Mouse (Mus musculus): ENCODE data around the gene Tpt1.

The Tpt1 gene

DNA sequence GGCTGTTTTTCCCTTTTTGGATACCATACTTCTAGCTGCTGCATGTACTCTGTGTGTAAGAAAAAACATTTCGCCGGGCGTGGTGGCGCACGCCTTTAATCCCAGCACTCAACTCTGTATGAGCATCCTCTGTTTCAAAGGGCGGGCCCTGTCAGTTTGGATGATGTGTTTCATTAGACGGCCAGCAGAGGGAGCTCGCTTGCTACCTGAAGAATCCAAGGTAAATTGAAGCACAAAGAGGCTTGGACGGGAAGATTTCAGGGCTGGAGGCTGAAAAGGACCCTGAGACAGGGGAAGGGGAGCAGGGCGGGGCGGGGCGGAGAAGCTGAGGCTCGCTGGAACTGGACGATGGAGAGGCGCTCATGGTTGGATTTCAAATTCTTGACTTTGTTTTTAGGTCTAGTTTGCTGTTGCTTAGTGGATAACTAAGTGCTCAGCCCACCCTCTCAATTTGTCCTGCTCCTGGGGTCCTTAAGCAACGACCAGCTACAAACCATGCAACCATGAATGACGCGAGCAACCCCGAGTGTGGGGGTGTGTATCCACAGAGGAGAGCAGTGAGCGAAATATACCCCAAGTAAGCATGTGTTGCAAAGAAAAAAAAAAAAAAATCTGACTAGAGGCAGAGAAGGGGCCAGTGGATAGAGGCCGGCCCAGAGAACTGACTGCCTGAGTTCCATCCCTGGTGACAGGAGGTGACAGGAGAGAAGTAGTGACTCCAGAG lies 31.6 kb downstream of the Tpt1 start:
- DNase-seq (ENCODE audit: low read depth, low spot score) = peak; percentile 82

DNA sequence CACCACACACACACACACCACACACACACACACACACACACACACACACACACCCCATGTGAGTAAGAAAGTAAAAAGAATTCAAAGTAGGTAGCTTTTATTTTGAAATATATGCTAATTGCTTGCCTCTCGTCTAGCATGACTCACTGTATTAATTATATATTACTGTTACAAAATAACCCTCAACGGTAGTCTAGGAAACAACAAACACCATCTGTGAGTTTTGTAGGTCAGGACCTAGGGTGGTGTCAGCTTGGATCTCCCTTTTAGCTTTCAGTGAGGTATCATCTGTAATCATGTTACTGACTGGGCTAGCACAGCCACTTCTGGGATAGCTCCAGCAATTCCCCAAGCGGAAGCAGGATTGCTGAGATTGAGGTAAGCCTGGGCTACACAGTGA lies 32.4 kb downstream of the Tpt1 start:
- DNase-seq (ENCODE audit: low read depth, low spot score) = no peak

DNA sequence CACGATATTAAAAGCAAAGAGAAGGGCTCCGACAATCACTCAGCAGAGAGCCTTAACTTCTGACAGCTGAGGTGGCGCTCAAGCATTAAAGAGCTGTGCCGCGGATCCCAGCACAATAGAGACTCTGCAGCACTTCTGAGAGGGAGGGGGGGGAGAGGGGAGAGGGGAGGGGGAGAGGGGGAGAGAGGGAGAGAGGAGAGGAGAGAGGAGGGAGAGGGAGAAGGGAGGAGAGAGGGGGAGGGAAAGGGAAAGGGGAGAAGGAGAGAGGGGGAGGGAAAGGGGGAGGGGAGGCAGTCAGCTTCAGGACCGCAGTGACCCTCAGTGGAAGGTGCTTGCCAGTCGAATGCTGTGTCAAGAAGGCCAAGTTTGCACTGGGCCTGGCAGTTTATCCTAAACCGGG lies 34.1 kb downstream of the Tpt1 start:
- peak; percentile 14 for DNase-seq (ENCODE audit: low read depth, low spot score)

DNA sequence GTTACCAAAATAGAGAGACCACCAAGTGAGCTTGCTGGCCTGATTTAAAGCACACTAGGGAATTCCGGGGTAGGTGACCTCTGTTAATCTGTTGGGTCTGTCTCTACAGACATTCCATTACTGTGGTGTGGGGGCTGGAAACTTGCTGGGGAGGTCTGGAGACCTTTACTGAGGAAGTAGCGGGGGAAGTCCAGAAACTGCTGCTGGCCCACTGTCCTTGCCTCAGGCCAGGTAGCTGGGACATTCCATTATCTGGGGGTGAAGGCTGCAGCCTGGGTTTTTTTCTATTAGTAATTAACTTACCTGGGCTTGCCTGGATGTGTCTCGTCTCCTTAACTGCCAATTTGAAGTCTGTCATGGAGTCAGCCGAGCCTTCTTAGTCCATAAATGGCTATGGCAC lies 37.0 kb downstream of the Tpt1 start:
- DNase-seq (ENCODE audit: low read depth, low spot score) = no peak

DNA sequence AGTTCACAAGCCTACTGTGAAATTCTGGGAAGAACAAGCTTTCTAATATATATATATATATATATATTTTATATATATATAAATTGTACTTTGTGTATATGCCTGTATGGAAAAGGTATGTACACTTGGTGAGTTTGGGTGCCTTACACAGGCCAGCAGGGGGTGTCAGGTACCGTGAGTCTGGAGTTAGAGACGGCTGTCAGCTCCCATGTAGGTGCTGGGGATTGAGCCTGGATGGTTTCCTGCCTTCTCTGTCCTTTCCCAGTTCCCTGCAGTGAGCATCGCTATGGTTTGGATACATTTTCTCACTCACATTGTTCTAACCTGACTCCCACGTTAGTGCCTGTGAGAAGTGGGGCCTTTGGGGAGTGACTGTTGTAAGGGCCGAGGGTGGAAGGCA lies 38.4 kb downstream of the Tpt1 start:
- peak; percentile 43 for DNase-seq (ENCODE audit: low read depth, low spot score)

DNA sequence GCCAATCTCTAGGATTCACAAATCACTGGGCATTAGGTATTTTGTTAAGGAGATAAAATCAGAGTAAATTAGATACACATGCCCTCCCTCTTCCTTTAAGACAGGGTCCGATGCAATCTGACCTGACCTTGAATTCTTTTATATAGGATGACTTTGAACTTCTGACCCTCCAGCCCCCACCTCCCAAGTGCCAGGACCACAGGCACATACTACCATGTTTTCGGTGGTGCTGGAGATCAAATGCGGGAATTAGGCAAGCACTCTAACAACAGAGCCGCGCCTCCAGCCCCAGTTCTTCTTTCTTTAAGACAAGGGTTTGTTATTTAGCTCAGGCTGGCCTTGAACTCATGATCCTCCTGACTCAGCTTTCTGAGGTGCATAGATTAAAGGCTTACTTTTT lies 39.0 kb downstream of the Tpt1 start:
- DNase-seq (ENCODE audit: low read depth, low spot score) = no peak

DNA sequence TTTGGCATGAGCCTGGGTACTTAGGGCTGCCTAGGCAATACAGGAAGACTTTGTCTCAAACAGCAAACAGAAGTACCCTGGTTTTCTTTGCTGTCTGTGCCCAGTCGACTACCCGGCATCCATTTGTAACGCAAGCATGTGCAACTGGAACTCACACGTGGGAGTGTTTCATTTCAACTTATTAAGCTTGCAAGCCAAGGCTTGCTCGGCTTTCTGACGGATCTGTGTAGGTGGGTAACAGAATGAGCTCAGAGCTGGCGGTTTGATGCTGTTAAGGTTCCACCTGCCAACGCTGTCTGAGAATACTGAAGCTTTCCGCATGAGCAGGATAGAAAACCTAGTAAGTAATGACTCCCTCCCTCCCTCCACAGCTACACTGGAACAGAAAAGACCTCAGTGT lies 47.2 kb downstream of the Tpt1 start:
- no peak for DNase-seq (ENCODE audit: low read depth, low spot score)
